Mouse (Mus musculus) hindbrain, postnatal 0 days (tissue): ENCODE measurements around the gene Gpr22. TPM values are rescaled to one million over a fixed set of nuclear protein-coding genes. Genes with fewer than 3 reads are reported as not detected.

Source experiments
- ATAC-seq: fragments of 200-750 bp; cut with Nextera tagmentation; 2 replicates; pipeline ENCODE4 v1.8.0; 2017; ENCODE audit warnings: mild to moderate bottlenecking, moderate TSS enrichment, moderate library complexity
- DNase-seq: peaks from one replicate; pipeline ENCODE4 v3.0.0-alpha.2; 2015; ENCODE audit warnings: low spot score
- H3K27ac ChIP-seq: fragments of 300-500 bp; sonication (generic); 2 replicates; pipeline ENCODE4 v1.5.1; 2014; ENCODE audit warnings: mild to moderate bottlenecking
- H3K27me3 ChIP-seq: fragments of 300-500 bp; sonication (generic); 2 replicates; pipeline ENCODE4 v1.6.1; 2014; ENCODE audit warnings: low read length, mixed read lengths; ENCODE audit not compliant: insufficient read depth
- H3K36me3 ChIP-seq: fragments of 300-500 bp; sonication (generic); 2 replicates; pipeline ENCODE4 v1.6.1; 2014; ENCODE audit warnings: low read length, mixed read lengths; ENCODE audit not compliant: insufficient read depth
- H3K4me1 ChIP-seq: fragments of 300-500 bp; sonication (generic); 2 replicates; pipeline ENCODE4 v1.6.1; 2014; ENCODE audit warnings: antibody characterized with exemption, low read length, mixed read lengths; ENCODE audit not compliant: insufficient read depth
- H3K4me2 ChIP-seq: fragments of 300-500 bp; sonication (generic); 2 replicates; pipeline ENCODE4 v1.6.1; 2014; ENCODE audit warnings: low read depth, mild to moderate bottlenecking, low read length, moderate library complexity, mixed read lengths
- H3K4me3 ChIP-seq: fragments of 300-500 bp; sonication (generic); 2 replicates; pipeline ENCODE4 v1.5.1; 2014; ENCODE audit warnings: low read length
- H3K9ac ChIP-seq: fragments of 300-500 bp; sonication (generic); replicated peaks from 2 replicates; pipeline ENCODE4 v1.6.1; 2014; ENCODE audit warnings: mild to moderate bottlenecking, low read length, moderate library complexity, mixed read lengths
- H3K9me3 ChIP-seq: fragments of 300-500 bp; sonication (generic); 2 replicates; pipeline ENCODE4 v1.6.1; 2016; ENCODE audit warnings: low read length, mixed read lengths
- CTCF ChIP-seq: IDR thresholded peaks from 2 replicates; pipeline ENCODE4 v1.5.1; 2016; ENCODE audit warnings: antibody characterized with exemption, control low read depth, low read depth
- WGBS: fragments of 180-500 bp; shearing (Covaris S2); extraction: QIAGEN DNeasy Blood & Tissue Kit; methylation state at CpG from one replicate; pipeline ENCODE4 v1.1.7; 2014; 5-methylcytosine and 5-hydroxymethylcytosine counted together
- polyA plus RNA-seq: library from polyadenylated mRNA; unstranded; fragments of >200 nt; fragmentation: Nextera tagmentation; extraction: Ambion mirVana; gene quantifications from 2 replicates; pipeline ENCODE4 v1.2.1, GENCODE M21; 2015
- total RNA-seq: library from RNA; depleted of rRNA; stranded (reverse); fragments of >200 nt; gene quantifications from 2 replicates; pipeline ENCODE4 v1.2.3, GENCODE M21; 2014

Gene Gpr22
- total and polyA plus RNA-seq, 2 experiments from 2014 or later: 16.2 to 24.7 TPM

DNA sequence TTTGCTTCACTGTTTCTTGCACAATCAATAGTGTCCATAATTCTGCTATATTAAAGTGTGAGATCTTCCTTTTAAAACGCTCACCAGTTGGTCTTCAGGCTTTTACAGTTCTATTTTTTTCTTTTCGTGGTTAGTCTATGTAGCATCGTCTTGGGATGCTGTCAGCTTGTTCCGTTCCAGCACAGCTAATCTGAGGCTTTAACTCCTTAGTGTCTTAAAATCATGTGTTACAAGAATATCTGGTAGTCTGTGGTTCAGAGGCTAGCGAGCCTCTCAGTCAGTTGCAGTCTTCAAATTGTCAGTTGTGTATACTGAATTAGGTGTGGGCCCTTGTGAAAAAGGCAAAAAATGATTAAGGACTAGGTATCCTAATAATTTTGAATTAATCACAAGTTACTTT is 1.5 kb downstream of the Gpr22 start:
- no peak for TF ChIP-seq CTCF
- ATAC-seq (no peak; the same call in 1 of the 2 replicates), DNase-seq (peak; percentile 60)
- H3K36me3 ChIP-seq: no peaks in the 10 kb centered on the region
- H3K4me3 ChIP-seq: peak overlapping the region; percentile 41
- H3K4me1 ChIP-seq: 0 out of 2 replicates have a peak, but pooled peaks cover 6% of the 10 kb centered on the region
- peak overlapping the region; percentile 7; the same call in 1 of the 2 replicates for H3K27ac ChIP-seq
- H3K27me3 ChIP-seq: no peaks in the 10 kb centered on the region
- 19% methylated on average over 5 of the region's 5 CpGs for WGBS
- peak overlapping the region; percentile 56 for H3K4me2 ChIP-seq
- peak overlapping the region; percentile 43 for H3K9ac ChIP-seq
- no peaks in the 10 kb centered on the region for H3K9me3 ChIP-seq

- Histone ChIP-seq H3K27me3 (no peaks in the 10 kb centered on the region), H3K4me2 (peak overlapping the region; percentile 56), H3K4me1 (0 out of 2 replicates have a peak, but pooled peaks cover 6% of the 10 kb centered on the region), H3K9ac (no peak overlapping the region), H3K4me3 (no peak overlapping the region; the same call in 1 of the 2 replicates), H3K27ac (no peak overlapping the region), H3K36me3 (no peaks in the 10 kb centered on the region), H3K9me3 (no peaks in the 10 kb centered on the region)
- peak; percentile 18 for DNase-seq
- WGBS: 62% methylated on average over 6 of the region's 6 CpGs
- no peak for ATAC-seq
- no peak for TF ChIP-seq CTCF
Observed at GRCm38 (mm10) chr12:31709665-31710064, 4.1 kb downstream of the Gpr22 start.

- TF ChIP-seq CTCF: no peak
- Histone ChIP-seq H3K36me3 (no peaks in the 10 kb centered on the region), H3K4me3 (no peak overlapping the region), H3K27ac (no peak overlapping the region), H3K27me3 (no peaks in the 10 kb centered on the region), H3K4me1 (0 out of 2 replicates have a peak, but pooled peaks cover 6% of the 10 kb centered on the region), H3K9me3 (no peaks in the 10 kb centered on the region), H3K9ac (no peak overlapping the region), H3K4me2 (no peak overlapping the region)
- DNase-seq (no peak), ATAC-seq (no peak)
- WGBS: 84% methylated on average over 1 of the region's 1 CpGs
Observed at GRCm38 (mm10) chr12:31707531-31707930, 6.2 kb downstream of the Gpr22 start.

DNA sequence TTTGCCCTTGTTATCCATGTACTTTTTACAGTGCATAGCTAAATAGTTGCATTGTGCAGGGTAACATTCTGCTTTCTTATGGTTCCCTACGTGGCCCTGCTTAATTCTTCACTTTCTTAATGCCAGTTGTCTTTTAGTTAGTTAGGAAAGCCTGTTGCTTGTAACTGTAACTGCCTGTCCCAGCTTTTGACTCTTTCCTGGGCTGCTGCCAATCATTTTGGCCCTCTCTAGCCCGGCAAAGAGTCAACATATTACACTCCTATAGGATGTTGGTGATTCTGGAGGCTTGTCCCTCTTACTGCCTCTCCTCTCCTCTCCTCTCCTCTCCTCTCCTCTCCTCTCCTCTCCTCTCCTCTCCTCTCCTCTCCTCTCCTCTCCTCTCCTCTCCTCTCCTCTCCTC is 7.6 kb downstream of the Gpr22 start:
- no peak for TF ChIP-seq CTCF
- 27% methylated on average over 2 of the region's 2 CpGs for WGBS
- Histone ChIP-seq H3K4me2 (no peak overlapping the region), H3K4me1 (0 out of 2 replicates have a peak, but pooled peaks cover 6% of the 10 kb centered on the region), H3K36me3 (no peaks in the 10 kb centered on the region), H3K27me3 (no peaks in the 10 kb centered on the region), H3K9me3 (no peaks in the 10 kb centered on the region), H3K4me3 (no peak overlapping the region), H3K27ac (no peak overlapping the region), H3K9ac (no peak overlapping the region)
- ATAC-seq (no peak), DNase-seq (no peak)

GRCm38 (mm10) chr12:31703904-31704303 is 9.8 kb downstream of the Gpr22 start:
- H3K9ac ChIP-seq: no peak overlapping the region
- no peak overlapping the region for H3K4me2 ChIP-seq
- WGBS: 61% methylated on average over 6 of the region's 6 CpGs
- H3K27ac ChIP-seq: no peak overlapping the region
- no peak for ATAC-seq
- H3K27me3 ChIP-seq: no peaks in the 10 kb centered on the region
- no peak for DNase-seq
- H3K4me1 ChIP-seq: no peaks in the 10 kb centered on the region
- H3K36me3 ChIP-seq: no peaks in the 10 kb centered on the region
- peak; percentile 38 for TF ChIP-seq CTCF
- H3K9me3 ChIP-seq: no peaks in the 10 kb centered on the region
- no peak overlapping the region for H3K4me3 ChIP-seq

GRCm38 (mm10) chr12:31701411-31701810 is 12.3 kb downstream of the Gpr22 start:
- no peak overlapping the region for H3K27ac ChIP-seq
- WGBS: 66% methylated on average over 5 of the region's 5 CpGs
- ATAC-seq (no peak), DNase-seq (no peak)
- no peak overlapping the region for H3K4me2 ChIP-seq
- H3K9me3 ChIP-seq: no peaks in the 10 kb centered on the region
- TF ChIP-seq CTCF: no peak
- H3K36me3 ChIP-seq: no peaks in the 10 kb centered on the region
- H3K27me3 ChIP-seq: no peaks in the 10 kb centered on the region
- H3K4me1 ChIP-seq: no peaks in the 10 kb centered on the region
- H3K9ac ChIP-seq: no peak overlapping the region
- H3K4me3 ChIP-seq: no peak overlapping the region

DNA sequence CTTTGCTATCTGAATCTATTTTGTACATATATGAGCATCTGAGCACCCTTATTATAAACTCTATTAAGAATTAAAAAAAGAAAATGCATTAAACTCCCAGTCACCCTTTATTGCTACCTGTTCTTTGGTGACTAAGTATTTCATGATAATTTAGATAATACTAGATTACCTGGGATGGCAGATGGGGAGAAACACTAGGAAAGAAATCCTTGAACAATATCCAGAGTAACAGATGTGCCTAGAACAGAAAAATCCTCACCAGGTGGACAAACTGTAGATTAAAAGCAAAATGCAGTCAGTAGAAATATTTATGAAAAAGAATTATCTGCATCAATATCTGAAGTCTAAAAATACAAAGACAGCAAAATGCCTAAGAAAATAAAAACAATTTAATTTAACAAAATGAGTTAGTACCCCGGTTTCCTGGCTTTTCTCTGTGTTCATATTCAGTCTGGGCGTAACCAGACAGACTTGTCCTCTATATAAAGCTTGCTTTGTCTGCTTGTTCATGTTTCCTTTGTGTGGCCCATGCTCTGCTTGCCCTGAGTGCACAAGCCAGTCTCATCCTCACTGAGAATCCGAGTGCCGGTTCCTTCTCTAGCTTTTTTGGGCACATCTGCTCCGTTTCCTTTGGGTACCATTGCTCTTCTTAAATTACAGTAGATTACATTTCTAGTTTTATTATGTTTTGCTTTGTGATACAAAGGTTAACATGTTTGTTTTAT is 13.0 kb downstream of the Gpr22 start:
- H3K4me3 ChIP-seq: no peak overlapping the region
- no peak for ATAC-seq
- no peak for DNase-seq
- TF ChIP-seq CTCF: no peak
- H3K9me3 ChIP-seq: no peaks in the 10 kb centered on the region
- no peaks in the 10 kb centered on the region for H3K4me1 ChIP-seq
- H3K36me3 ChIP-seq: no peaks in the 10 kb centered on the region
- H3K27ac ChIP-seq: no peak overlapping the region
- no peaks in the 10 kb centered on the region for H3K27me3 ChIP-seq
- 45% methylated on average over 5 of the region's 5 CpGs for WGBS
- no peak overlapping the region for H3K9ac ChIP-seq
- no peak overlapping the region for H3K4me2 ChIP-seq
